Mouse (Mus musculus): ENCODE data around the gene Arnt2. TPM values are rescaled to one million over a fixed set of nuclear protein-coding genes. Genes with fewer than 3 reads are reported as not detected.

Arnt2 gene
- polyA plus RNA-seq, 1 experiment from 2014 or later: 2.6 TPM

DNA sequence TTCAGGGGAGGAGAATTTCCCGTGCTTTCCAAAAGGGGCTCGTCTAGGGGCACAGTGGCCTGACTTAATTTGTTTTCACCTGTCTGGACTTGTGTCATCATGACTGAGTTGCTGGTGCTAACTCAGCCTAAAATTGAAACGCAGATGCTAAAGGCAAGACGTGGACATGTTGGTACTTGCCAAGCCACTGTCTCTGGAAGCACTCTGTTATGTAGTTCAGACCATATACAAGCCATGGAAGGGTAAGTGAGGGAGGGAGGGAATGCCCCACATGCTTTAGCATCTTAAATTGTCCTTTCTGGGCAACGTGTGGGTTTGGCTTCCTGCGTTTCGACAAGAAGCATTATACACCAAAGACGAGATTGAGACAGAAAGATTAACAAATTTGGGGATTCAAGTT is 155.1 kb downstream of the Arnt2 start:
- H3K27ac ChIP-seq (ENCODE audit: low read depth, low read length): no peak overlapping the region
- H3K27me3 ChIP-seq (replicated peaks; ENCODE audit: control insufficient read depth, insufficient read depth, low read length): no peaks in the 10 kb centered on the region
- no peaks in the 10 kb centered on the region for H3K9me3 ChIP-seq (ENCODE audit: control insufficient read depth)
- H3K4me2 ChIP-seq (replicated peaks; ENCODE audit: low read depth): no peak overlapping the region
- no peak for TF ChIP-seq CTCF (IDR thresholded peaks at IDR 0.05; ENCODE audit: low read depth)
- no peak overlapping the region for H3K9ac ChIP-seq (ENCODE audit: low read depth, low read length)
- no peak for ATAC-seq
- H3K4me1 ChIP-seq (replicated peaks; ENCODE audit: control insufficient read depth, insufficient read depth, low read length): no peaks in the 10 kb centered on the region
- H3K4me3 ChIP-seq (ENCODE audit: low read depth, low read length): no peak overlapping the region
- no peaks in the 10 kb centered on the region for H3K36me3 ChIP-seq (ENCODE audit: control insufficient read depth, insufficient read depth)
- 66% methylated on average over 8 of the region's 8 CpGs for WGBS

DNA sequence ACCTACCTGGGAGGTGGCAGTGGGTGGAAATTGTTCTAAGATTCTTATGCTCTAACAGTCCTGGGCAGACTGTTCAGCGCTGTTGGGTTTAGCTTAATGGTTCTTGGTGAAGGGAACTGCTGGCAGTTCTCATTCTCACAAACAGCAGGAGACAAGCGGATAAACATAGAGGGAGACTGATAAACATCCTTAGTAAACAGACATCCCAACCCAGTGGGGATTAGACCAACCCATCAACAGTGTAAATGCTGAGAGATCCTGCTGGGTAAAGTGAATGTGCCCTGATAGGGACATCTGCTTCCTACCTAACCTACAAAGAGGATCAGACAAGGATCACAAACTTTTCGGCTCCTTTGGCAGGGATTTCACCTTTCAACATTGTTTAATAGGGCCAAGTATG is 155.7 kb downstream of the Arnt2 start:
- Histone ChIP-seq H3K9me3 (ENCODE audit: control insufficient read depth) (no peaks in the 10 kb centered on the region), H3K36me3 (ENCODE audit: control insufficient read depth, insufficient read depth) (no peaks in the 10 kb centered on the region), H3K4me3 (ENCODE audit: low read depth, low read length) (no peak overlapping the region), H3K27me3 (replicated peaks; ENCODE audit: control insufficient read depth, insufficient read depth, low read length) (no peaks in the 10 kb centered on the region), H3K9ac (ENCODE audit: low read depth, low read length) (no peak overlapping the region), H3K4me1 (replicated peaks; ENCODE audit: control insufficient read depth, insufficient read depth, low read length) (no peaks in the 10 kb centered on the region), H3K27ac (ENCODE audit: low read depth, low read length) (no peak overlapping the region), H3K4me2 (replicated peaks; ENCODE audit: low read depth) (no peak overlapping the region)
- WGBS: 54% methylated on average over 3 of the region's 3 CpGs
- no peak for ATAC-seq
- no peak for TF ChIP-seq CTCF (IDR thresholded peaks at IDR 0.05; ENCODE audit: low read depth)

DNA sequence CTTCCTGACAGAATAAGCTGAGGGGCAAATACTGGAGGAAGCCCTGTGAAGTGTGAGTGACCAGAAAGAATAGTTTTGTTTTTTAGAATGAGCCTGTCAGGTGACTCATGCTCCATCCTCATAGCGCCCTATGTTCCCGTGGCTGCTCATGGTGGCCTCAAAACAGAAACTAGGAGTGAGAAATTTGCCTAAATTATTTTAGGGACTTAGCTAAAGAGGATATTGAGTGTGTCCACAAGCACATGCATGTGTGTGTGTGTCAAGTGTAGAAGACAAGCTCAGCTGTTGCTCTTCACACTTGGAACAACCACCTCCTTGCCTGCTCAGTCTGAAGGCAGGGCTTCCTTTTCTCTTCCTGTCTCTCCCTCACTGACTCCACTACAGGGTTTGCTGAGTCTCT is 158.3 kb downstream of the Arnt2 start:
- TF ChIP-seq CTCF (IDR thresholded peaks at IDR 0.05; ENCODE audit: low read depth): no peak
- Histone ChIP-seq H3K4me3 (ENCODE audit: low read depth, low read length) (no peak overlapping the region), H3K27ac (ENCODE audit: low read depth, low read length) (no peak overlapping the region), H3K36me3 (ENCODE audit: control insufficient read depth, insufficient read depth) (no peaks in the 10 kb centered on the region), H3K27me3 (replicated peaks; ENCODE audit: control insufficient read depth, insufficient read depth, low read length) (no peaks in the 10 kb centered on the region), H3K4me2 (replicated peaks; ENCODE audit: low read depth) (no peak overlapping the region), H3K9me3 (ENCODE audit: control insufficient read depth) (no peaks in the 10 kb centered on the region), H3K9ac (ENCODE audit: low read depth, low read length) (no peak overlapping the region), H3K4me1 (replicated peaks; ENCODE audit: control insufficient read depth, insufficient read depth, low read length) (no peaks in the 10 kb centered on the region)
- no peak for ATAC-seq
- WGBS: 84% methylated on average over 2 of the region's 2 CpGs

GRCm38 (mm10) chr7:84250736-84251135 is 159.2 kb downstream of the Arnt2 start:
- Histone ChIP-seq H3K27ac (ENCODE audit: low read depth, low read length) (no peak overlapping the region), H3K4me3 (ENCODE audit: low read depth, low read length) (no peak overlapping the region), H3K4me2 (replicated peaks; ENCODE audit: low read depth) (no peak overlapping the region), H3K27me3 (replicated peaks; ENCODE audit: control insufficient read depth, insufficient read depth, low read length) (no peaks in the 10 kb centered on the region), H3K9me3 (ENCODE audit: control insufficient read depth) (no peaks in the 10 kb centered on the region), H3K9ac (ENCODE audit: low read depth, low read length) (no peak overlapping the region), H3K36me3 (ENCODE audit: control insufficient read depth, insufficient read depth) (no peaks in the 10 kb centered on the region), H3K4me1 (replicated peaks; ENCODE audit: control insufficient read depth, insufficient read depth, low read length) (no peaks in the 10 kb centered on the region)
- 85% methylated on average over 2 of the region's 2 CpGs for WGBS
- ATAC-seq: no peak
- no peak for TF ChIP-seq CTCF (IDR thresholded peaks at IDR 0.05; ENCODE audit: low read depth)

DNA sequence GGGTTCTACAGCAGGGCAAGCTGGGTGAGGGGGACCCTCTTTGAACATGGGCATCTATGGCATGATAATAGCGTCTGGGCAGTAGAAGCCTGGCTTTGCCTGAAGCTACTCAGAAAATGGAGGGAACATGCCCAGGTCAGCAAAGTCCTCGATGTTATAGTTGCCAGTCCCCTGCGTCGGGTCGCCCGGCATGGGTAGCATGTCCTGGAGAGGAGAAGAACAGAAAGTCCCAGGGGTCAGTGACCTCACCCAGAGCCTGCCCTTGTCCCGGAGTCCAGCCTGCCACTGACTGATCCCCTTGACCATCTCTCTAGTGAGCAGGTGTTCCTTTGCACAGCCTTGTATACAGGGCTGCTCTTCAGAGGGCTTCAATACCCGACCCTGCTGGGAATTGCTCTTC is 160.0 kb downstream of the Arnt2 start:
- H3K9ac ChIP-seq (ENCODE audit: low read depth, low read length): no peak overlapping the region
- no peak overlapping the region for H3K27ac ChIP-seq (ENCODE audit: low read depth, low read length)
- H3K36me3 ChIP-seq (ENCODE audit: control insufficient read depth, insufficient read depth): no peaks in the 10 kb centered on the region
- H3K4me2 ChIP-seq (replicated peaks; ENCODE audit: low read depth): no peak overlapping the region
- ATAC-seq: no peak
- 86% methylated on average over 8 of the region's 8 CpGs for WGBS
- no peaks in the 10 kb centered on the region for H3K27me3 ChIP-seq (replicated peaks; ENCODE audit: control insufficient read depth, insufficient read depth, low read length)
- H3K4me1 ChIP-seq (replicated peaks; ENCODE audit: control insufficient read depth, insufficient read depth, low read length): no peaks in the 10 kb centered on the region
- H3K9me3 ChIP-seq (ENCODE audit: control insufficient read depth): no peaks in the 10 kb centered on the region
- no peak overlapping the region for H3K4me3 ChIP-seq (ENCODE audit: low read depth, low read length)
- no peak for TF ChIP-seq CTCF (IDR thresholded peaks at IDR 0.05; ENCODE audit: low read depth)

GRCm38 (mm10) chr7:84249381-84249780 is 160.6 kb downstream of the Arnt2 start:
- no peak overlapping the region for H3K4me3 ChIP-seq (ENCODE audit: low read depth, low read length)
- no peaks in the 10 kb centered on the region for H3K27me3 ChIP-seq (replicated peaks; ENCODE audit: control insufficient read depth, insufficient read depth, low read length)
- H3K4me2 ChIP-seq (replicated peaks; ENCODE audit: low read depth): no peak overlapping the region
- H3K27ac ChIP-seq (ENCODE audit: low read depth, low read length): no peak overlapping the region
- no peak overlapping the region for H3K9ac ChIP-seq (ENCODE audit: low read depth, low read length)
- no peak for ATAC-seq
- 69% methylated on average over 7 of the region's 7 CpGs for WGBS
- H3K9me3 ChIP-seq (ENCODE audit: control insufficient read depth): no peaks in the 10 kb centered on the region
- TF ChIP-seq CTCF (IDR thresholded peaks at IDR 0.05; ENCODE audit: low read depth): no peak
- no peaks in the 10 kb centered on the region for H3K36me3 ChIP-seq (ENCODE audit: control insufficient read depth, insufficient read depth)
- no peaks in the 10 kb centered on the region for H3K4me1 ChIP-seq (replicated peaks; ENCODE audit: control insufficient read depth, insufficient read depth, low read length)
